Mouse (Mus musculus): ENCODE results near the gene Plcb4.

Gene Plcb4

DNA sequence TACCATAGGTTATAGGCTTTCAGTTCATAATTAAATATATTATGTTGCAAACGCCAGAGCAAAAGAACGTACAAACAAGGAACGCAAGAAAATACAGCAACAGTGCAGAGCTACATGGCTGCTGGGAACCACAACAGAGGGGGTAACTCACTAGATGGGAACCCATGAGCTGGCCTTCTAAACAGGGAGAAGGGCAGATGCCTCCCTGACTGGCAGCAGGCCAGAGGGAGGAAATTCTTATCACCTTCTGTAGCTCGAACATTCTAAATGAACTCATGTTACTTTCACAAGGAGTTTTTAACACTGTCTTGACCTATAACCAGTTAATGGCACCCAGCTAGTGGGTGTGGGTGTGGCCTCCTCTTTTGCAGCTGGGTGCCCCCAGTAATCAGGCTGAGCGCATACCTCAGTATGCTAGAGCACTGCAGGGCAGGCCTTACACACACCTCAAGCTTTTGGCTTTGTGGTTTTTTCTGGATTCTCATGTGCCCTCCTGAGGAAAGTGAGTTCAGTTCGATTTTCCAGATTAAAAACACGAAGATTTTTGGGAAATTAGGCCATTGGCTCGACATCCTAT, 102.5 kb downstream of the Plcb4 start:
- no peak for DNase-seq (ENCODE audit: low spot score in 2 of 2)

DNA sequence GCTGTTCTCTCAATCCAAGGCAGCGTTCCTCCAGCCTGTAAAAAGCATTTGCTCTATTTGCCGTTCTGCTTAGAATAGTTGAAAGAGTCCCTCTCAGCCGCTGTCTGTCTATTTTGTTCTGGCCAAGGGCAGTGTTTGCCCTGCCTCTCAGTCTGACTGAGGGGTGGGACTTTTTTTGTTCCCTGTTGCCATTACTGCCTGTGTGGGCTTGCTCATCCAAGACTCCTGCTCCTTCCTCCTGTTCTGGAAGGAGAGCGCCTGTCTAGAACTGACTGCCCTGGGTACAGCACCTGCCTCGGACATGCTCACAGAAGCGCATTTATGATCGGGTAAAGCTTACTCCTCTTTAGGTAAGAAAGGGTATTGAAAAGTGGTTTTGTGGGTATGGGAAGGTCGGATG, 105.9 kb downstream of the Plcb4 start:
- no peak for DNase-seq (ENCODE audit: low spot score in 2 of 2)

DNA sequence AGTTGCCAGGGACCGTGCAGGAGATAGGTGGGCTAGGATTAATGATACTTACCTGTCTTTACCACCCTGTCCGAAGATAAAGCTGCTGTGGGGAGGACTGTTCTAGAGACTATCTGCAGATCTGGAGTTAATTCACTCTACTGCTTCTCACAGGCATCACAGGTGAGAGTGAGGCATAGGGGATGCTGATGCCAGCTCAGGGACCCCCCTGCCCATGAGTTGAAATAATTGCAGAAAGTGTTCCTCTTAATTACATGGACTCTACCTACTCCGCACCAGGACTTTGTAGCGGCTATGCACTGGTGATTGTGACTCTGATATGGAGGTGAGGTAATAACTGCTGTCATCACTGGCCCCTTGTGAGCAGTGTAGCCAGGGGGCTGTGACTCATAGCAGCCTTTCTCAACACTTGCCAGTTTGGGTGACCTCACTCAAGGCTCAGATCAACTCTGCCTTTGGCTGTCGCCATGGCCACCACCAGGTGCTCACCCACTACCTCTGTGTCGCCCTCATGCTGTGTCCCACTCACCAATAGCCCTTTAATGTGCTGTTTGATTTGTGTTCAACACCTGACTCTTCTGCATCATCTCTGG, 107.8 kb downstream of the Plcb4 start:
- DNase-seq (ENCODE audit: low spot score in 2 of 2), result no peak

DNA sequence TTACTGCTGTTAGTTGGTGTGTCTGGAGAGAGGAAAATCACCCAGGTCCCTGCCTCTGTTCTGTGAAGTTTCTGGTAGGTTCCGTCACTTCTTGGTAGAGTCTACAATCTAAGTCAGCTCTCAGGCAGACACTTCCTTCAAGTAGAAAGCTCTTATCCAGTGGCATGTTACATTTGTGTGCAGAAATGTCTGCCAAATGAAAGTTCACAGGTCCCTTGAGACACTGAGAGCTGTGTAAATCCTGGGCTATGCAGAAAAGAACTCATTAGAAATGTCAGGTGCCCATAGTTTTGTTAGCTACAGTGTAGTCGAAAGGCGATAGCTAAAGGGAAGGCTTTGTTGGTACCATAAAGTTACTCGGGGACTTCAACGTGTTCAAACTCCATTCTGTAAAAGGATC, 108.7 kb downstream of the Plcb4 start:
- DNase-seq (ENCODE audit: low spot score in 2 of 2), result no peak

DNA sequence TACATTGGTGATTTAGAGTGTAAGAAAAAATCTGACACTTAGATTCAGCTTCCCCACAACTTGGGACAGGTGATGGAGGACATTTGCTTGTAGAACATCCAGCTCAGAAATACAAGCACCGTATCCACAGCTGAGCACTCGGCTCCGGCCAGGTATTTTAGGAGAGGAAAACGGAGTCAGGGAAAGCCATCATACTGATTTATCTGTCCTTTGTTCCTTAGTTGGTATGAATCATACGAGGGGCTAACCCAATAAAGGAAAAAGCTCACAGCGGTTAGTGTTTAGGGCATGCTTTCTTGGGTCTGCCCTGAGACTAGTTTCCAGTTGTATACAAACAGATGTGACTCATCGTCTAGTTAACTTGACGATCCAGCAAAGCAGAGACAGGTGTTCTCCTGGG, 110.9 kb downstream of the Plcb4 start:
- no peak for DNase-seq (ENCODE audit: low spot score in 2 of 2)

DNA sequence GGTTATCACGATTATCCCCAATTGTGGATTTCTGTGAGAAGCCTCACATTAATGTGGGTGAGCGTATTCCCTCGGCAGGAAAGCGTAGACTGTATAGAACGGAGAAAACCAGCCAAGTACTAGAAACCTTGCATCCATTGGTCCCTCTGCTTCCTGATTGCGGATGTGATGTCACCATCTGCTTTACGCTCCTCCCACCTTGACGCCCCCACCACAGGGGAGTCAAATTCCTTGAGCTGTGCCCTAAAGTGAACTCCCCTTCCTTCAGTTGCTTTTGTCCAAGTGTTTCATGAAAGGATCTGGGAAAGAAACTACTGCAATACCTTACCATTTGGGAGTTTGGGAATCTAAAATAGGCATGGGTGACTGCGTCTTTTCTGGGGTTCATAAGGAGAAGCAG, 111.4 kb downstream of the Plcb4 start:
- no peak for DNase-seq (ENCODE audit: low spot score in 2 of 2)

DNA sequence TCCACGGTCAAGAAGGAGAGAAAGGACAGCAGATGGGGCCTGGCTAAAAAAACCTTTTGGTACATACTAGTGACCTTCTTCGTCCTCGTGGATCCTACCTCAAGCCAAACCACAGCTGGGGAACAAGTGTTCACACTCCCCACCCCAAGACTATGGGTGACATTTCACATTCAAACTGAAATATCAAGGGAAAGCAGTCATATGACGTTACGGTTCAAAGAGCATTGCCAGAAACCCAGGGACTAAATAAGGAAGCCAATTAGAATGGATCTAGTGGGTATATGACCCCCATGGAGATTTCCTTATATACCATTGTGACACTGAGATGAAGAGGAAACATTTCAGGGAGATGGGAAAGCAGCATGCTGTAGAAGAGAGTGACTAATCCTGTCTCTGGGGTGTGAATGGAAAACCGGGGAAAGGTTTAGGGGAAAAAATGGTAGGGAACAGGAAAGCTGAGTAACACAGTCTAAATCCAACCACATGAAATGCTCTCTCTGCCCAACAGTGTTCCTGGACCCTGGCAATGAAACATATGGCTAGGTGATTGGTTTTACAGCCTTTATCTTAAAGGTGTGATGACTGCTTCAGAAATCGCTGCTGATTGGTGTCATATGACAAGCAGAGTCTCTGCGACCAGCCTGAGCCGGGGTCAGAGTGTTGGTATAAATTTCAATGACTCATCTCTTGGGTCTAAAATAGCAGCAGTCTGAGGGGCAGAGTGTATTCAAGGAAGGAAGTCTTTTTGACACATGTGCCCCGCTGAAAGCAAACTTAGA, 114.6 kb downstream of the Plcb4 start:
- no peak for DNase-seq (ENCODE audit: low spot score in 2 of 2)

DNA sequence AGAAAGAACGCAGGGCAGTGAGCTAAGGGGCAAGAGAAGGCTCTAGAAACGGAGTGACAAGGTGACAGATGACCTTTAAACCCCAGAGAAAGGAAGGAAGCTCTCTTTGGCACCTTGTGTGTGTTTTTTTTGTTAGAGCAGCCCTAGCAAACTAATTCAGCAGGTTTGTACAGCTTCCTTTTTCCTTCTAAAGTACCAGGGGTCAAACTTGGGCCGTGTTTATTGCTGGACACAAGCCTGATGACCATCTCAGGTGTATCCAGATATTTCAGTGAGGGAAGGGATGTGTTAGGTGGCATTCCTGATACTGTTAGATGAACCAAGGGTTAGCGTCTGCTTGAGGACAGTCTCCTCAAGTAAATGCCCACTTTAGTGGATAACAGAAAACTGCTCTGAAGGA, 116.2 kb downstream of the Plcb4 start:
- no peak for DNase-seq (ENCODE audit: low spot score in 2 of 2)

DNA sequence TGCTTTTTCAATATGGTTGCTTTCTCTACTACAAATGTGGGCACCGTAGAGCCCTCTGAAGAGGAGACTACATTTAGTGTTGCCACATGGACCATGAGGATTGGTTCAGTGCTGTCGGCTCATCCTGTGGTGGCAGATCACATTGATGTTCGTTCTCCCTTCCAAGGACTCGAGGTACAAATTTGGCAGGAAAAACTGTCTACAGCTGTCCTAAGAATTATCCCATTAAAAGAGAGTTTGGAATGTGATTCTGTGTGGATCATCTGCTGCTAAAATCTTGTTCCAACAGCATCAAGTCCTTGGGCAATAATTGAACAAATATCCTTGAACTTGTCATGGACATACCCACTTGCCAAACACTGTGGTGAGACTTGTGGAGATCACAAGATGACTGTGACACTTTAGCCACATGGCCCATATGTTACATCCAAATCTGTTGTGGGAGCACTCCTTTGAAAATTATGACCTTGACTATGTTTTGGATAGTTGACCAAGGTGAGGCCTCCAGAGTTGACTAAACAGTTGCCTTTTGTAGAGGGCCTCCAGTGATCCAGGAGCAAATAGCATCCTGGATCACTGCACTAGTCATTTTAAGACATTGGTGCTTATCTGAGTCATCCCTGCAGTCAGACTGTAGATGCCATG, 117.4 kb downstream of the Plcb4 start:
- DNase-seq (ENCODE audit: low spot score in 2 of 2), result no peak

DNA sequence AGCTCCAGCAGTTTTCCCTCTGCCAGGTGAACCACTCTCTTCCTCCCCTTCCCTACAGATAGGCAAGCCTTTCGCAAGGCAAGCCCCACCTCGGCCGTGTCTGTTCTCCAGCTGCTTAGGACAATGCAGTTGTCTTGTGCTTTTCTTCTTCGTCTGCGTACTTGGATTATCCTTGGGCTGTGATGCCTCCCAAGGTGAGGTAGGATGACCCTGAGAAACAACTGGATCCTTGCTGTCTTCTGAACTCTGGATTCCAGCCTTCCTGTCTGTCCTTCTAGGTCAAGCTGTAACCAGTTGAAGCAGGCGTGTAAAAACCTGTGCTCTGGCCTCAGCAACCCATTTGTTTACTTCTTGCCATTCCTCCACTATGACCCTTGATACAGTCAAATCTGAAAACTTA, 122.6 kb downstream of the Plcb4 start:
- DNase-seq (ENCODE audit: low spot score in 2 of 2), result no peak

DNA sequence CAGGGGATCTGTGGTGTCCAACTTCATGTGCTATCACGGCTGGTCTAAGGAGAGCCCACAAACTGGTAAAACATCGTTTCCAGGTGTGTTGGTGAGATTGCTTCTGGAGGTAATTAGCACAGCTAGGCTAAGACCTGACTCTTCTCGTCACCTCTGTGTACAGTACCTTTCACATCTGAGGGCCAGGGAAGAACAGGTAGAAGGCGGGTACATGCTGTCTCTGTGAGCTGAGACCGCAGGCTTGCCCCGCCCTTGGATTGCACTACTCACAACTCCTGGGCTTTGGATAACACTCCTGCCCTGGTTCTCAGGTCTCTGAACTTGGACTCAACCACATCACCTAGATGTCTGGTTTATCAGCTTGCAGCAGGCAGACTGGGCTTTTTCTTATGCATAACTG, 128.6 kb downstream of the Plcb4 start:
- no peak for DNase-seq (ENCODE audit: low spot score in 2 of 2)

DNA sequence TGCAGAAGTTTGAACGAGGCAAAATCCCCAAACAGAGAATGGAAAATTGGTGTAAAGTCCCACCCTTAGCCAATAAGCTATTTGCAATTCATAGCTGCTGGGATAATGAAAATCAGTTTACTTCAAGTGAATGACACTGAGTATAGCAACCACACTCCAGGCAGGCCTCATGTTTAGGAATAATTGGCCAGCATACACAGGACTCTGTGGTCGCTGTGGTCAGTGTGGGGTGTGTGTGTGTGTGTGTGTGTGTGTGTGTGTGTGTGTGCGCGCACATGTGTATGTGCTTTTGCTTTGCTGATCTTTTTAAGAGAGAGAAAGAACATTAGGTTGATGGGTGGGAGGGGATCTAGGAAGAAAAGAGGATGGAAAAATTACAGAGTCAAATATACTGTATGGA, 134.1 kb downstream of the Plcb4 start:
- DNase-seq (ENCODE audit: low spot score in 2 of 2), result no peak

DNA sequence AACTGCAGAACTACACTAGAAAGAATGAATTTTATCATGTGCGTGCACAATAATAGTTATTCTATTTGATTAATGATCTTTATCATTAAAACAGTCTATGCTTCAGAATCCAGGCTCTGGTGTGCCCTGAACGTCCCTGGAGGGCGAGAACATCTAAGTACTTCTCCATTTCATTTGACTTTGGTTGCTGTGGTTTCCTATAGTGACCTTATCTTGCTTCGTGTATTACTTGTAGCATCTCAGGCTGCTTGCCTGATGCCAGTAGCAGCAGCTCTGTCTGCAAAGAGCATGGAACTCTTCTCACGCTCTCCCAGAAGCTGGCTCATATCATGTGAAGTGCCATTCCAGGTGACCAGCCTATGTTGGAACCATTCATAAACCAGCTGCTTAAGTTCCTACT, 137.9 kb downstream of the Plcb4 start:
- DNase-seq (ENCODE audit: low spot score in 2 of 2), result no peak

DNA sequence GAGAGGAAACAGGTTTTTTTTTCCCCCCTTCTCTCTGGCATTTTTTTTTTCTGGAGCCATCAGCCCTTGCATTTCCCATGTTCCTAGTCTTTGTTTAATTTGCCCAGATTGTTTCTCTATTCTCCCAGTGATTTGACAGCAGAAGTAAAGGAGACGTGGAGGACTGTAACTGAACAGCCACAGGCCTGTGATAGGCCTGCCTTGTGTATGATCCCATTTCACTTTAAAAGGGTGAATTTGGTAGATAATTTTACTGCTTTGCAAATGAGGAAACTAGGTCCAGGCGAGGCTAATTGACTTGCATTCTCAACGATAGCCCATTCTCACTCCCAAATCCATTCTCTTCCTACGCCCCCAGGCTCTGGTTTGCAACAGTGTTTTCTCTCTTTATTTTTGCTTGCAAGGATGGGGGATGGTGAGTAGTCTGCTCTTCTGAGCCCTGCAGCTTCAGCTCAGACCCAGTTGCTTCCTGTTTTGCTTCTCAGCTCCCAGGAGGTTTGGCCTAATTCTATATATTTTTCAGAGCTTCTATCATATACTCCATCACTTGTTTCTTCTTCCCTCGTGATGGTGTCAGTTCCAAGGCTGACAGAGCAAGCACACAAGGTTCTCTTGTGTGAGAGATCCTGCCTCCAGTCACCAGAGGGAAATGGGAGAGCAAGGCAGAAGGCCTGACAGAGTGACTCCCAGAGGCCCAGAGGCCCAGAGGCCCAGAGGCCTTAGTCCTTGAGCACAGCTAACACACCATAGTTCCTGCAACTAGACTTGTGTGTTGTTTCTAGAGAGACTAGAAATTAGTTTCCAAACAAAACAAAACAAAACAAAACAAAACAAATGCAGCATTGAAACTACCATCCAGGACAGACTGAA, 139.1 kb downstream of the Plcb4 start:
- DNase-seq (ENCODE audit: low spot score in 2 of 2), result no peak

DNA sequence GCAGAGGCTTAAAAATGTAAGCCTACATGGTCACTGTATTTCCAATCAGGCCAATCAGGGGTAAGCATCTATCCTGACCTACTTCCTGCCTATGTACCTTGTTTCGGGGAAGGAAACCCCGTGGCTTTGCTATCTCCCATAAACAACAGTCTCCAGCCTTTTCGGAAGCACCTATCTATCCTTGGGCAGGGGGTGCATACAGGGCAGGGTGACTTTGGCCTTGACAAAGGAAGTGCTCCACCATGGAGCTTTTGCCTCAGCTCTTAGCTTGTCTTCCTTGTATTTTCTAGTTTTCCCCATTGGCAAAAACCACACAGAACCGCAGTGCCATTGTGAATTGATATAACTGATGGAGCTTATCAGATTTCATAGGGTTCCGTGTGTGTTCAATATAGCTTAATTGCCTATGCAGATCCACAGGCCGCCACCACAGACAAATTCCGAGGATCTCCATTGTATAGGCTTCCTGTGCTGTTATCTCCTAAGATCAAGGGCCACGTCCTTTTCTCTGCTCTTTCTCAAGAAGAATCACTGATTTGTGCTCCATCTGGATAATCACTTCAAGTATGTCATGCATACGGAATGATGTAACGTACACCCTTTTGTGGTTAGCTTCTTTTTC, 140.4 kb downstream of the Plcb4 start:
- no peak for DNase-seq (ENCODE audit: low spot score in 2 of 2)

DNA sequence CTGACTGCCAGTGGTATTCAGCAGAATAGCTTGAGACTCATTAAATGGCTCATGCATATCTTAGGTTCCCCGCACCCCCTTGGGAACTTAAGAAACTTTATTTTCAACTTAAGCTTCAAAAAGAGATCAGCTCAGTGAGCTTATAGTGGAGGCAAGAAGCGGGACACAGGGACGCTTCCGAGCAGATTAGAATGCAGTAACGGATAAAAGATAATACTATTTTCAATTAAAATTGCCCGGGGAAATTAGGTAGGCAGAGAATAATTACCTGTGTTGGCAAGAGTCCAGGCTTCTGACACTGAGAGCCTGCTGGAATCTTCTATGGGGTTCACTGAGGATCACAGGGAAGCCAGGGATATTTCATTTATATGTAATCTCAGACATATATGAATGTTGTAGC, 141.6 kb downstream of the Plcb4 start:
- DNase-seq (ENCODE audit: low spot score in 2 of 2), result no peak

DNA sequence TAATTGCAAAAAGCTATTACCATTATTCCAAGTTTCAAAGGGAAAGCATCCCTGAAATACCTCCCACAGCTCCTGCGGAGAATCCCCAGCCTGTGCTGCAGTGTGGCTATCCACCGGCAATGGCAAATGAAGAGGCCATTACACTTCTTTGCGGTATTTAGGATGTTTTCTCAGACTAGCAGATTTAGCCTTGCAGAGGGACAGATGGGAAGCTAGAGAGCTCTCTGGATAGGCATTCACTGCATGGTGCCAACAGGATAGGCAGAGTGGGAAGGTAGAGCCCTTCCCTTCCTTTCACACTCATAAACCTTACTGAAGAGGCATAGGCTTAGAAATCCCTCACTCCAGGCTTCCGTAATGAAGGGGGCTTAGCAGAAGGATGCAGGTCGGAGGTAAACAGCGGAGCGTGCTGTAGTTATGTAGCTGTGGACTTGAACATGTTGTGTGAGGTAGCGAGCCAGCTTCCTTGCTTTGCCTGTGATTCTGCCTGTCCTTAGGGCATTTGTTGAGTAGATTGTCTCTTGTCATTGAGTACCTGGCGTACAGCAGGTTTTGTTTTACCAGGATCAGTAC, 144.2 kb downstream of the Plcb4 start:
- DNase-seq (ENCODE audit: low spot score in 2 of 2), result no peak

DNA sequence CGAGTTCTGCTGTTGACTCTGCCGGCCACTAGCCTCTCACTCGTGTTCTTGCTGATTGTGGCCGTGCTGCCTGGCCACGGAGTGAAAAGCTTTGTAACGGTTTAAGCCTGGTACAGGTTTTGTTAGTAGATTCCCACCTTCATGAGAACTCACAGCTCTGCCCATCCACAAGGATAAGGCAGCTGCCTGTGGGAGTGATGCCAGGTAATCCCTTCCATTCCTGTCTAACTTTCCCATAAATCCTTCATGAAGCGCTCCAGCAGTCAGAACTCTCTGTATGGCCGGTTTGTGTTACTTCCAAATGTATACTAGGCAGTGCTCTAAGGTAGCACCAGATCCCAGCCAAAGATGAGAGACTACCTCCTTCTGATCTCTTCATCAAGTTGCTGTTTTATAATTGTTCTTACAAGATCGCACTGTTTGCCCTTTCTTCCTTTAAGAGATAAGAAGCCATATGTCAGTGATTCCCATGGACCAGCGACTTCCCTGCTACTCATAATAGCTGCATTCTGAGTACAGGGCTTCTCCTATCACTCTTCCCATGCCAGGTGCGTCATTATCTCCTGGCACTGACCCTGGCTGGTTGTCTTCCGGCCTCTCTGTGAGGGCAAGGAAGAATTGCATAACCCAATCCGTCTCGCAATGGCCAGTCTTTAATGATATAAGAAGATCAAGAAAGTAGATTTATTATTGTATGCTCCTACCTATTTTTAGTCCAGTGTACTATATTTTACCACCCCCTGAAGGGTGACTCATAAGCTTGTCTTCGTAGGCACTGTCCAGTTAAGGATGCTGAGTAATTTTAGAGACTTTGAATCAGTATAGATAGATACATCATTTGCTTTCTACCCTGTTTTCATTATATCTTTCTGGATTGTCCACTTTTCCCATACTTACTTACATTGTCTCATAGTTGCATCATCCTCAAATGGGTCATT, 147.2 kb downstream of the Plcb4 start:
- no peak for DNase-seq (ENCODE audit: low spot score in 2 of 2)

DNA sequence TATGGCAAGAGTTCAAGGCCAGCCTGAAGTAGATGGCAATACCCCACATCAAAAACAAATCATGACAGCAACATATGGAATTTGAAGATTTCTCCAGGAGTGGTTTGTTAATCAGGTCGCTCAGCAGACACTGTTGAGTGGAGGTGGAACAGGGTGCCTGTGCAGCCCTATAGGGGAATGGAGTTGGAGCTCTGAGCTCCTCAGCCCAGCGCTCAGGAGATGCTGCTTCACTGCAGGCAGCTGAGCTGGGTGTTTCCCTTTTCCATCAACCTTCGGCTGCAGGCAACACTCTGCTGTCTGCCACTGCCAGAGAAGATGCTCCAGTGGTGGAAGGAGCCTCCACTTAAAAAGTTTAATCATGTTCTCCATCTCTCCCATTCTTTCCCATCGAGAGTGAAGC, 149.5 kb downstream of the Plcb4 start:
- DNase-seq (ENCODE audit: low spot score in 2 of 2), result no peak

DNA sequence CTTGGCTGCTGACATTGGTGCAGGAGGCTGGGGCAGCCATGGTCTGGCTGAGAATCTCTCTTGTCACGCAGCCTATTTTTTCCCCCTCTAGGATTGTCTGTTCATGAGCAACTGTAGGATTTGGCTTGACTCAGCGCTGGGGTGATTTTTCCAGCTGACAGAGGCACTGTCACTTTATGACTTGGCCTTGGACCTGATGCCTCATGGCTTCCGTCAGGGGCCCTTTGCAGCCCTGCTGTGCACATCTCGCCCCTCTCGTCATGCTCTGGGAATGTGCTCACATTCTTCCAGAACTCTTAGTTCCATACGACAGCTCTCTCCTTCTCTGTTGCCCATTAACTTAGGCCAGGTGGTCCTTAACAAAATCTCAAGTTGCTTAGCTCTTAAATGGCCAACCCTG, 152.0 kb downstream of the Plcb4 start:
- no peak for DNase-seq (ENCODE audit: low spot score in 2 of 2)

Data from left cerebral cortex, adult 9 months (tissue).